Mouse (Mus musculus): Measurements from ENCODE around the gene Tppp. TPM values are rescaled to one million over a fixed set of nuclear protein-coding genes. Genes with fewer than 3 reads are reported as not detected.
"Not testable (repeated sequence)": the region's sequence is repeated elsewhere in the genome, so short reads cannot be mapped to it uniquely, and the experiment has no call there.

Gene Tppp
- polyA plus RNA-seq, 2 experiments, result 1.8 to 2.4 TPM

- Histone ChIP-seq H3K4me1 (ENCODE audit: control insufficient read depth, insufficient read depth, low read length) (peaks cover 9% of the 10 kb centered on the region), H3K9ac (ENCODE audit: low read depth, low read length, severe bottlenecking) (peak overlapping the region; percentile 50; the same call in 1 of the 2 replicates), H3K27me3 (ENCODE audit: control insufficient read depth, insufficient read depth, low read length) (0 out of 2 replicates have a peak, but pooled peaks cover 19% of the 10 kb centered on the region), H3K4me2 (replicated peaks; ENCODE audit: low read depth, low read length, severe bottlenecking) (peak overlapping the region; percentile 98), H3K27ac (replicated peaks; ENCODE audit: low read depth, low read length) (no peak overlapping the region), H3K4me3 (replicated peaks; ENCODE audit: low read length) (peak overlapping the region; percentile 47), H3K36me3 (ENCODE audit: control insufficient read depth, insufficient read depth, low read length) (no peaks in the 10 kb centered on the region), H3K9me3 (ENCODE audit: control insufficient read depth, low read length) (no peaks in the 10 kb centered on the region)
- TF ChIP-seq POLR2A (IDR thresholded peaks at IDR 0.05; ENCODE audit: borderline replicate concordance, extremely low read depth, insufficient read depth, insufficient read length), result no peak
- DNase-seq (ENCODE audit: low spot score) (no peak), ATAC-seq (ENCODE audit: low FRiP score, low read depth) (peak; percentile 42; the same call in 1 of the 2 replicates)
- WGBS, result under 1% methylated on average over 54 of the region's 55 CpGs
These were observed 796 bp downstream of the Tppp start for GRCm38 (mm10) chr13:74009791-74010614.

DNA sequence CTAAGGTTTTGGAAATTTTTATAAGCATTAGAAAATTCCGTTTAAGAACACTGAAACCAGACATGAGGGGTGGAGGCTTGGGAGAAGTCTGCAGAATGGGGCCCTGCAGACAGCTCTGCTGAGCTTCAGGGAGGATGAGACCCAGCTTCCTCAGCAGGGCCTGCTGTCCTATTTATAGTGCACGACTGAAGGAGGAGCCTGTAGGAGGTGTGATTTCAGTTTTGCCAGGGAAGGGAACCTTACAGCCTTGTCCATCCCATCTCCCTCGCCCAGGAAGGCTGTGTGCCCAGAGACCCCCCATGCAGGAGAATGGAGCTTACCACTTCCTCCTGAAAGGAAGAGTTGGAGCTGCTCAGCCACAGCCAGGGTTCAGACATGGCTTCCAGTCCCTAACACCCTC is 1.5 kb downstream of the Tppp start:
- 13% methylated on average over 3 of the region's 3 CpGs for WGBS
- DNase-seq (ENCODE audit: low spot score) (no peak), ATAC-seq (ENCODE audit: low FRiP score, low read depth) (no peak)
- Histone ChIP-seq H3K4me1 (ENCODE audit: control insufficient read depth, insufficient read depth, low read length) (peaks cover 9% of the 10 kb centered on the region), H3K36me3 (ENCODE audit: control insufficient read depth, insufficient read depth, low read length) (no peaks in the 10 kb centered on the region), H3K9ac (ENCODE audit: low read depth, low read length, severe bottlenecking) (no peak overlapping the region), H3K4me3 (replicated peaks; ENCODE audit: low read length) (peak overlapping the region; percentile 47), H3K9me3 (ENCODE audit: control insufficient read depth, low read length) (no peaks in the 10 kb centered on the region), H3K27ac (replicated peaks; ENCODE audit: low read depth, low read length) (no peak overlapping the region), H3K27me3 (ENCODE audit: control insufficient read depth, insufficient read depth, low read length) (0 out of 2 replicates have a peak, but pooled peaks cover 19% of the 10 kb centered on the region), H3K4me2 (replicated peaks; ENCODE audit: low read depth, low read length, severe bottlenecking) (peak overlapping the region; percentile 98)
- no peak for TF ChIP-seq POLR2A (IDR thresholded peaks at IDR 0.05; ENCODE audit: borderline replicate concordance, extremely low read depth, insufficient read depth, insufficient read length)

- DNase-seq (ENCODE audit: low spot score), result no peak
- no peak for TF ChIP-seq POLR2A (IDR thresholded peaks at IDR 0.05; ENCODE audit: borderline replicate concordance, extremely low read depth, insufficient read depth, insufficient read length)
- ATAC-seq (ENCODE audit: low FRiP score, low read depth), result no peak
These were observed 6.7 kb downstream of the Tppp start for GRCm38 (mm10) chr13:74015908-74016307.

DNA sequence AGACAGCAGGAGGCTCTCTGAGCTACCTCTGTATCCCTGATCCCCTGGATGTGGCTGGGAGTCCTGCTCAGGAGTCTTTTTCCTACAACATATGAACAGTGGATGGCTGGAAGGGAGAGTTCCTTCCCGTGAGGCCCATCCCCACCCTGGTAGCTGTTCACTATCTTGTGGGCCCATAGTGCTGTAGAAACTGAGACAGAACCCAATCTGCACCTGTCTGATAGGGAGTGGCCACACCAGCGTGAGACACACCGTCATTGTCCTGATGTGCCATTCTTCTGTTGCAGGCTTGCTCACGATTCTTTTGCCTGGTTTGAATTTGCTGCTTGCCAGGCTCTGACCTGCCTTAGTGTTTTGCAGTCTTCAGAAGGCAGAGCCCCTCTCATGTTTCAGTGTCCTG is 8.2 kb downstream of the Tppp start:
- no peaks in the 10 kb centered on the region for H3K4me1 ChIP-seq (ENCODE audit: control insufficient read depth, insufficient read depth, low read length)
- 66% methylated on average over 4 of the region's 4 CpGs for WGBS
- no peak overlapping the region for H3K4me3 ChIP-seq (replicated peaks; ENCODE audit: low read length)
- H3K9ac ChIP-seq (ENCODE audit: low read depth, low read length, severe bottlenecking), result no peak overlapping the region
- H3K4me2 ChIP-seq (replicated peaks; ENCODE audit: low read depth, low read length, severe bottlenecking), result no peak overlapping the region
- H3K9me3 ChIP-seq (ENCODE audit: control insufficient read depth, low read length), result no peaks in the 10 kb centered on the region
- TF ChIP-seq POLR2A (IDR thresholded peaks at IDR 0.05; ENCODE audit: borderline replicate concordance, extremely low read depth, insufficient read depth, insufficient read length), result no peak
- no peaks in the 10 kb centered on the region for H3K36me3 ChIP-seq (ENCODE audit: control insufficient read depth, insufficient read depth, low read length)
- DNase-seq (ENCODE audit: low spot score), result no peak
- ATAC-seq (ENCODE audit: low FRiP score, low read depth), result no peak
- no peak overlapping the region for H3K27ac ChIP-seq (replicated peaks; ENCODE audit: low read depth, low read length)
- no peaks in the 10 kb centered on the region for H3K27me3 ChIP-seq (ENCODE audit: control insufficient read depth, insufficient read depth, low read length)

More at GRCm38 (mm10) chr13:74015908-74016307, 6.7 kb downstream of the Tppp start:
- 71% methylated on average over 4 of the region's 4 CpGs for WGBS
- no peak overlapping the region for H3K27ac ChIP-seq (replicated peaks; ENCODE audit: low read depth, low read length)
- H3K9ac ChIP-seq (ENCODE audit: low read depth, low read length, severe bottlenecking), result no peak overlapping the region
- no peaks in the 10 kb centered on the region for H3K9me3 ChIP-seq (ENCODE audit: control insufficient read depth, low read length)
- no peaks in the 10 kb centered on the region for H3K36me3 ChIP-seq (ENCODE audit: control insufficient read depth, insufficient read depth, low read length)
- no peak overlapping the region for H3K4me2 ChIP-seq (replicated peaks; ENCODE audit: low read depth, low read length, severe bottlenecking)
- H3K27me3 ChIP-seq (ENCODE audit: control insufficient read depth, insufficient read depth, low read length), result 0 out of 2 replicates have a peak, but pooled peaks cover 6% of the 10 kb centered on the region
- H3K4me3 ChIP-seq (replicated peaks; ENCODE audit: low read length), result no peak overlapping the region
- no peaks in the 10 kb centered on the region for H3K4me1 ChIP-seq (ENCODE audit: control insufficient read depth, insufficient read depth, low read length)

GRCm38 (mm10) chr13:74019006-74019405 is 9.8 kb downstream of the Tppp start:
- H3K4me1 ChIP-seq (ENCODE audit: control insufficient read depth, insufficient read depth, low read length); H3K4me2 ChIP-seq (replicated peaks; ENCODE audit: low read depth, low read length, severe bottlenecking); ATAC-seq (ENCODE audit: low FRiP score, low read depth); H3K4me3 ChIP-seq (replicated peaks; ENCODE audit: low read length); H3K9ac ChIP-seq (ENCODE audit: low read depth, low read length, severe bottlenecking); DNase-seq (ENCODE audit: low spot score); H3K9me3 ChIP-seq (ENCODE audit: control insufficient read depth, low read length); H3K27ac ChIP-seq (replicated peaks; ENCODE audit: low read depth, low read length); H3K36me3 ChIP-seq (ENCODE audit: control insufficient read depth, insufficient read depth, low read length); H3K27me3 ChIP-seq (ENCODE audit: control insufficient read depth, insufficient read depth, low read length): not testable (repeated sequence)
- 82% methylated on average over 8 of the region's 8 CpGs for WGBS
